Mouse (Mus musculus): ENCODE results near the gene Atxn1. TPM values are rescaled to one million over a fixed set of nuclear protein-coding genes. Genes with fewer than 3 reads are reported as not detected.

The Atxn1 gene
- total and polyA plus RNA-seq, 3 experiments = 0.39 to 1.1 TPM; not detected in 1

GRCm38 (mm10) chr13:45821764-45822490 lies 142.9 kb downstream of the Atxn1 start:
- Histone ChIP-seq H3K4me3 (ENCODE audit: control insufficient read depth in 1 of 2, insufficient read depth in 1 of 2, low read depth in 2 of 2, low read length in 2 of 2) (no peak overlapping the region), H3K79me2 (ENCODE audit: control insufficient read depth, insufficient read depth, low read length, poor library complexity) (no peaks in the 10 kb centered on the region), H3K27ac (ENCODE audit: control insufficient read depth, low read depth, low read length) (no peak overlapping the region), H3K36me3 (ENCODE audit: control insufficient read depth in 1 of 2, insufficient read depth in 2 of 2, low read length in 2 of 2) (no peaks in the 10 kb centered on the region), H3K9me3 (replicated peaks; ENCODE audit: insufficient read depth, low read length) (no peaks in the 10 kb centered on the region), H3K27me3 (ENCODE audit: control insufficient read depth in 1 of 2, insufficient read depth in 2 of 2, low read length in 2 of 2) (no peaks in the 10 kb centered on the region), H3K4me1 (ENCODE audit: control insufficient read depth in 1 of 2, insufficient read depth in 2 of 2, low read length in 2 of 2) (no peaks in the 10 kb centered on the region), H3K9ac (ENCODE audit: control insufficient read depth, low read depth, low read length, poor library complexity, severe bottlenecking) (no peak overlapping the region)
- no peak for DNase-seq (ENCODE audit: low read depth, low spot score)
- TF ChIP-seq HCFC1 (IDR thresholded peaks at IDR 0.05; ENCODE audit: low read depth, low read length) (no peak), NRF1 (IDR thresholded peaks at IDR 0.05; ENCODE audit: insufficient read depth, low read depth, low read length, poor library complexity, severe bottlenecking) (no peak), E2F4 (IDR thresholded peaks at IDR 0.05; ENCODE audit: borderline replicate concordance, low read depth, low read length) (no peak), POLR2A (IDR thresholded peaks at IDR 0.05; ENCODE audit: control insufficient read depth in 1 of 2, insufficient read depth in 1 of 2, low read depth in 1 of 2, low read length in 2 of 2, poor library complexity in 1 of 2) (no peak), CHD2 (IDR thresholded peaks at IDR 0.05; ENCODE audit: low read length) (no peak), CTCF (IDR thresholded peaks at IDR 0.05 in 2 of 3, conservative IDR thresholded peaks at IDR 0.05 in 1 of 3; ENCODE audit: control insufficient read depth in 1 of 3, insufficient read depth in 1 of 3, low read depth in 2 of 3, low read length in 3 of 3, poor library complexity in 1 of 3, severe bottlenecking in 1 of 3) (no peak), BHLHE40 (IDR thresholded peaks at IDR 0.05; ENCODE audit: borderline replicate concordance, low read depth, low read length) (no peak), POLR2AphosphoS2 (IDR thresholded peaks at IDR 0.05; ENCODE audit: low read length) (no peak), MYB (IDR thresholded peaks at IDR 0.05; ENCODE audit: low read depth, low read length) (no peak)

GRCm38 (mm10) chr13:45820473-45821230 lies 144.2 kb downstream of the Atxn1 start:
- Histone ChIP-seq H3K4me1 (ENCODE audit: control insufficient read depth in 1 of 2, insufficient read depth in 2 of 2, low read length in 2 of 2) (no peaks in the 10 kb centered on the region), H3K27ac (ENCODE audit: control insufficient read depth, low read depth, low read length) (no peak overlapping the region), H3K79me2 (ENCODE audit: control insufficient read depth, insufficient read depth, low read length, poor library complexity) (no peaks in the 10 kb centered on the region), H3K36me3 (ENCODE audit: control insufficient read depth in 1 of 2, insufficient read depth in 2 of 2, low read length in 2 of 2) (no peaks in the 10 kb centered on the region), H3K9ac (ENCODE audit: control insufficient read depth, low read depth, low read length, poor library complexity, severe bottlenecking) (no peak overlapping the region), H3K27me3 (ENCODE audit: control insufficient read depth in 1 of 2, insufficient read depth in 2 of 2, low read length in 2 of 2) (no peaks in the 10 kb centered on the region), H3K4me3 (ENCODE audit: control insufficient read depth in 1 of 2, insufficient read depth in 1 of 2, low read depth in 2 of 2, low read length in 2 of 2) (no peak overlapping the region), H3K9me3 (replicated peaks; ENCODE audit: insufficient read depth, low read length) (no peaks in the 10 kb centered on the region)
- DNase-seq (ENCODE audit: low read depth, low spot score) = no peak
- TF ChIP-seq GABPA (IDR thresholded peaks at IDR 0.05; ENCODE audit: low read depth, low read length) (no peak), USF2 (IDR thresholded peaks at IDR 0.05; ENCODE audit: borderline replicate concordance in 1 of 2, insufficient read depth in 1 of 2, low read depth in 1 of 2, low read length in 2 of 2) (no peak), RCOR1 (IDR thresholded peaks at IDR 0.05; ENCODE audit: low read depth, low read length) (no peak), ELF1 (IDR thresholded peaks at IDR 0.05; ENCODE audit: low read depth, low read length) (no peak), CHD2 (IDR thresholded peaks at IDR 0.05; ENCODE audit: low read length) (no peak), ZKSCAN1 (IDR thresholded peaks at IDR 0.05; ENCODE audit: low read depth, low read length) (no peak), ETS1 (IDR thresholded peaks at IDR 0.05; ENCODE audit: low read depth, low read length) (no peak), SIN3A (IDR thresholded peaks at IDR 0.05; ENCODE audit: low read length) (no peak), NRF1 (IDR thresholded peaks at IDR 0.05; ENCODE audit: insufficient read depth, low read depth, low read length, poor library complexity, severe bottlenecking) (no peak), GATA1 (IDR thresholded peaks at IDR 0.05; ENCODE audit: low read depth, low read length) (no peak), SMC3 (IDR thresholded peaks at IDR 0.05; ENCODE audit: low read depth, low read length) (no peak), POLR2AphosphoS2 (IDR thresholded peaks at IDR 0.05; ENCODE audit: low read length) (no peak)
